Mouse (Mus musculus) ZHBTc4 (cell line): ENCODE measurements at regions not wholly inside any gene's neighbourhood (a gene's known extent, or its start where the extent isn't known, plus 50 kb on each side); places are given as distances from the start of the nearest gene placed in this dataset.

Experiments used
- DNase-seq: peaks from one replicate; pipeline ENCODE4 v3.0.0-alpha.2; 2011; ENCODE audit warnings: low read depth, low spot score

GRCm38 (mm10) chr1:106483008-106483407 is 231.1 kb downstream of the Bcl2 start:
- DNase-seq: no peak

- DNase-seq: no peak
Measured at GRCm38 (mm10) chr1:106477670-106478355, 236.3 kb downstream of the Bcl2 start.

- DNase-seq: no peak
Measured at GRCm38 (mm10) chr1:106468021-106468420, 246.1 kb downstream of the Bcl2 start.

GRCm38 (mm10) chr1:106466644-106467043 is 247.4 kb downstream of the Bcl2 start:
- no peak for DNase-seq

GRCm38 (mm10) chr1:106465977-106466302 is 248.1 kb downstream of the Bcl2 start:
- DNase-seq: no peak

GRCm38 (mm10) chr1:106465243-106465976 is 248.7 kb downstream of the Bcl2 start:
- no peak for DNase-seq

GRCm38 (mm10) chr1:106464726-106465125 is 249.3 kb downstream of the Bcl2 start:
- DNase-seq: no peak

- DNase-seq: no peak
Measured at GRCm38 (mm10) chr1:106462595-106462994, 251.5 kb downstream of the Bcl2 start.

GRCm38 (mm10) chr1:106462112-106462511 is 252.0 kb downstream of the Bcl2 start:
- no peak for DNase-seq

GRCm38 (mm10) chr1:106460957-106461356 is 253.1 kb downstream of the Bcl2 start:
- DNase-seq: no peak

- peak; percentile 63 for DNase-seq
Measured at GRCm38 (mm10) chr1:106449795-106450194, 264.3 kb downstream of the Bcl2 start.
